ENCODE assay signal across 8 mouse cellular contexts in the genomic region with DNA sequence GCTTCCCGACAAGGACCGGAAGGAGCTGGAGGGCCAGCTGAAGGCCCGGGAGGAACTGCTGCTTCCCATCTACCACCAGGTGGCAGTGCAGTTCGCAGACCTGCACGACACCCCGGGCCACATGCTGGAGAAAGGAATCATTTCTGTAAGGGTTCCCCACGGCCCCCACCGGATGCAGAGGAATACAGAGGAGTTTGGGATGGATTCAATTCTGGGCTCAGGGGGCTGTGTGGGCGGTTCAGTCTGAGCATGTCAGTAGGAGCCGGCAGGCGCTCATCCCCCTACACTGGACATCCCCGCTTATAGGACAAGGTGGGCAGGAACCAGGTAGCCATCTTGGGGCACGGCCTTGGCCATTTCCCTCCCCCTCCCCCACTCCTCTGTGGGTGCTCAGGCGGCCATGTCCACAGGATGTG. TPM values are rescaled to one million over a fixed set of nuclear protein-coding genes. Genes with fewer than 3 reads are reported as not detected.
DNase-seq lines count a peak whose midpoint lies in the region; ATAC-seq and TF ChIP-seq lines count a peak whose summit lies in the region.

No protein-coding gene starts in this region.

- H3K9ac ChIP-seq in CH12.LX (ENCODE audit: insufficient read depth, low read depth), result no peak overlapping the region
- no peak overlapping the region for H3K9ac ChIP-seq in forebrain, embryonic 11.5 days (ENCODE audit: low read length)

- DNase-seq in CH12.LX (ENCODE audit: extremely low read depth), result peak; percentile 90
- peak; percentile 89 for DNase-seq in brain, embryonic 14.5 days (ENCODE audit: low read depth)
- DNase-seq in forebrain, embryonic 11.5 days (ENCODE audit: low spot score), result peak; percentile 89
- peak; percentile 76 to 86 for DNase-seq in heart, postnatal 10 days
- DNase-seq in kidney, postnatal 4 days, result peak; percentile 87 to 90
- DNase-seq in lung, adult 2 months, result peak; percentile 67
- peak; percentile 36 for DNase-seq in ovary, postnatal 10 days (ENCODE audit: low spot score)
- peak; percentile 31 to 73 for DNase-seq in thymus, postnatal 10 days (ENCODE audit: low spot score in 2 of 2)

- H3K4me3 ChIP-seq in CH12.LX (replicated peaks in 1 of 3; ENCODE audit: low read depth in 2 of 3, low read length in 2 of 3, poor library complexity in 1 of 3), result peak overlapping the region; percentile 30 to 79 (median 38)
- H3K4me3 ChIP-seq in forebrain, embryonic 11.5 days (ENCODE audit: low read depth, low read length), result no peak overlapping the region
- H3K4me3 ChIP-seq in lung, adult 2 months (replicated peaks; ENCODE audit: extremely low read depth, low read depth, low read length), result no peak overlapping the region

- peaks cover 8 to 26% of the 10 kb centered on the region in 2 experiments for H3K4me1 ChIP-seq in CH12.LX (ENCODE audit: control insufficient read depth in 1 of 2, insufficient read depth in 2 of 2)
- H3K4me1 ChIP-seq in forebrain, embryonic 11.5 days (replicated peaks; ENCODE audit: control insufficient read depth, insufficient read depth, low read length), result no peaks in the 10 kb centered on the region
- H3K4me1 ChIP-seq in lung, adult 2 months (ENCODE audit: control insufficient read depth, insufficient read depth, low read length), result no peaks in the 10 kb centered on the region

- no peaks in the 10 kb centered on the region for H3K27me3 ChIP-seq in CH12.LX (replicated peaks)
- H3K27me3 ChIP-seq in forebrain, embryonic 11.5 days (ENCODE audit: control insufficient read depth, insufficient read depth, low read length), result no peaks in the 10 kb centered on the region

- ATAC-seq in forebrain, embryonic 11.5 days (replicated peaks; ENCODE audit: low FRiP score), result 0 out of 2 replicates have a peak, but pooled peaks have one; percentile 36

- 18% methylated on average over 14 of the region's 14 CpGs for WGBS in forebrain, embryonic 11.5 days
- WGBS in lung, adult 2 months, result 18% methylated on average over 14 of the region's 14 CpGs

- H3K4me2 ChIP-seq in CH12.LX (ENCODE audit: insufficient read depth, low read depth, poor library complexity, severe bottlenecking), result peak overlapping the region; percentile 12; the same call in 1 of the 2 replicates
- peak overlapping the region; percentile 31; the same call in 1 of the 2 replicates for H3K4me2 ChIP-seq in forebrain, embryonic 11.5 days (ENCODE audit: low read depth, low read length, severe bottlenecking)

- TF ChIP-seq POLR2A in CH12.LX (IDR thresholded peaks at IDR 0.05; ENCODE audit: low read depth, low read length), result peak; percentile 31; the same call in 1 of the 2 replicates
- TF ChIP-seq POLR2A in brain, embryonic 14.5 days (IDR thresholded peaks at IDR 0.05; ENCODE audit: borderline replicate concordance, extremely low read depth, insufficient read depth, insufficient read length, poor library complexity, severe bottlenecking), result no peak
- no peak for TF ChIP-seq POLR2A in lung, adult 2 months (IDR thresholded peaks at IDR 0.05; ENCODE audit: borderline replicate concordance, extremely low read depth, low read depth, low read length)

- intact Hi-C loops in heart, postnatal 10 days (cut with DNase I), result loop anchor here (1.0 kb wide), 1 partner anchor 61 kb away; no protein-coding TSS in a partner anchor

- in situ Hi-C loops in CH12.LX (cut with MboI; ENCODE audit: low pct_ligation_motif_present, low pct_unique_long_range_greater_than_20kb, low sequenced_read_pairs), result no loop called here

- no peaks in the 10 kb centered on the region for H3K9me3 ChIP-seq in CH12.LX (replicated peaks; ENCODE audit: low read length)
- no peaks in the 10 kb centered on the region for H3K9me3 ChIP-seq in forebrain, embryonic 11.5 days (ENCODE audit: control insufficient read depth, low read length)

- peak; percentile 56 to 92 for TF ChIP-seq CTCF in CH12.LX (conservative IDR thresholded peaks at IDR 0.05 in 1 of 2, IDR thresholded peaks at IDR 0.05 in 1 of 2; ENCODE audit: low read depth in 2 of 2, low read length in 2 of 2)
- TF ChIP-seq CTCF in brain, embryonic 14.5 days (IDR thresholded peaks at IDR 0.05; ENCODE audit: borderline replicate concordance, extremely low read depth, insufficient read depth, insufficient read length), result peak; percentile 98
- TF ChIP-seq CTCF in lung, adult 2 months (IDR thresholded peaks at IDR 0.05; ENCODE audit: insufficient read depth, low read length), result peak; percentile 82

- TF ChIP-seq RAD21 in CH12.LX (IDR thresholded peaks at IDR 0.05; ENCODE audit: low read depth, low read length), result peak; percentile 71

- no peak overlapping the region for H3K27ac ChIP-seq in CH12.LX (ENCODE audit: insufficient read depth, low read depth)
- H3K27ac ChIP-seq in forebrain, embryonic 11.5 days (ENCODE audit: low read depth, low read length), result no peak overlapping the region

- peak; percentile 22; the same call in 1 of the 2 replicates for TF ChIP-seq EP300 in CH12.LX (IDR thresholded peaks at IDR 0.05; ENCODE audit: low read length)

- H3K79me2 ChIP-seq in CH12.LX (replicated peaks; ENCODE audit: control insufficient read depth, extremely low read depth, insufficient read depth, poor library complexity, severe bottlenecking), result no peaks in the 10 kb centered on the region

- peaks cover 0 to 27% of the 10 kb centered on the region in 2 experiments for H3K36me3 ChIP-seq in CH12.LX (replicated peaks in 1 of 2; ENCODE audit: control insufficient read depth in 1 of 2, insufficient read depth in 1 of 2, low read length in 1 of 2)
- H3K36me3 ChIP-seq in forebrain, embryonic 11.5 days (ENCODE audit: control insufficient read depth, insufficient read depth, low read length), result no peaks in the 10 kb centered on the region

- dilution Hi-C loops in CH12.LX (cut with MboI; ENCODE audit: extremely low pct_ligation_motif_present, extremely low pct_unique_long_range_greater_than_20kb, low sequenced_read_pairs), result no loop called here

TF ChIP-seq in CH12.LX, 34 proteins besides CTCF, POLR2A, EP300 and RAD21 (continues in another document):
- TF ChIP-seq HCFC1 (IDR thresholded peaks at IDR 0.05; ENCODE audit: low read depth, low read length), result peak; percentile 37; the same call in 1 of the 2 replicates
- TF ChIP-seq JUND (conservative IDR thresholded peaks at IDR 0.05; ENCODE audit: low read depth, low read length), result no peak
- peak; percentile 69 for TF ChIP-seq CHD2 (IDR thresholded peaks at IDR 0.05; ENCODE audit: low read length)
- TF ChIP-seq MAX (IDR thresholded peaks at IDR 0.05; ENCODE audit: low read length), result peak; percentile 90
- peak; percentile 35; the same call in 1 of the 2 replicates for TF ChIP-seq ETS1 (conservative IDR thresholded peaks at IDR 0.05; ENCODE audit: low read depth, low read length)
- peak; percentile 19; the same call in 1 of the 2 replicates for TF ChIP-seq ZC3H11A (IDR thresholded peaks at IDR 0.05; ENCODE audit: low read depth, low read length)
- no peak for TF ChIP-seq TBP (conservative IDR thresholded peaks at IDR 0.05; ENCODE audit: low read depth, low read length)
- TF ChIP-seq ZMIZ1 (IDR thresholded peaks at IDR 0.05; ENCODE audit: low read depth, low read length), result no peak
- TF ChIP-seq ELF1 (IDR thresholded peaks at IDR 0.05; ENCODE audit: low read depth, low read length), result peak; percentile 74; the same call in 1 of the 2 replicates
- TF ChIP-seq MAFK (IDR thresholded peaks at IDR 0.05; ENCODE audit: insufficient replicate concordance, low read length), result no peak
- TF ChIP-seq TCF12 (IDR thresholded peaks at IDR 0.05; ENCODE audit: low read depth, low read length), result peak; percentile 63; the same call in 1 of the 2 replicates
- TF ChIP-seq MYC (IDR thresholded peaks at IDR 0.05; ENCODE audit: low read depth, low read length), result peak; percentile 91
- no peak for TF ChIP-seq NRF1 (IDR thresholded peaks at IDR 0.05; ENCODE audit: low read depth, low read length)
- no peak for TF ChIP-seq CHD1 (IDR thresholded peaks at IDR 0.05; ENCODE audit: low read depth, low read length)
- 0 out of 2 replicates have a peak, but pooled peaks have one; percentile 31 for TF ChIP-seq MEF2A (IDR thresholded peaks at IDR 0.05; ENCODE audit: borderline replicate concordance, low read depth, low read length)
- TF ChIP-seq SIN3A (IDR thresholded peaks at IDR 0.05; ENCODE audit: low read length), result peak; percentile 73
- TF ChIP-seq E2F4 (IDR thresholded peaks at IDR 0.05; ENCODE audit: insufficient replicate concordance, low read depth, low read length), result no peak
- TF ChIP-seq USF1 (IDR thresholded peaks at IDR 0.05; ENCODE audit: low read depth, low read length), result no peak
- TF ChIP-seq MAZ (IDR thresholded peaks at IDR 0.05; ENCODE audit: low read depth, low read length), result no peak
- TF ChIP-seq BHLHE40 (IDR thresholded peaks at IDR 0.05; ENCODE audit: low read depth, low read length), result peak; percentile 47
- TF ChIP-seq UBTF (IDR thresholded peaks at IDR 0.05; ENCODE audit: low read depth, low read length), result no peak
- TF ChIP-seq KAT2A (IDR thresholded peaks at IDR 0.05; ENCODE audit: insufficient replicate concordance, low read length), result no peak
- TF ChIP-seq MXI1 (IDR thresholded peaks at IDR 0.05; ENCODE audit: low read depth, low read length), result peak; percentile 81; the same call in 1 of the 2 replicates
- no peak for TF ChIP-seq ZNF384 (IDR thresholded peaks at IDR 0.05; ENCODE audit: low read depth, low read length)
- no peak; the same call in 1 of the 2 replicates for TF ChIP-seq RCOR1 (conservative IDR thresholded peaks at IDR 0.05; ENCODE audit: low read depth, low read length)
- TF ChIP-seq JUN (IDR thresholded peaks at IDR 0.05; ENCODE audit: insufficient read depth, low read depth, low read length), result no peak
- no peak for TF ChIP-seq GABPA (IDR thresholded peaks at IDR 0.05; ENCODE audit: insufficient replicate concordance, low read depth, low read length)

RNA-seq across cellular contexts. Expression of gene Foxn4, which starts 25.4 kb away (rescaled TPM):
- total RNA-seq in CH12.LX (2012; rRNA removed) (not detected in 2 replicates), CH12.LX (2014; rRNA removed) (not detected in 2 replicates)
- 0.23 and 0.34 TPM in 2 replicates for polyA plus RNA-seq in CH12.LX (2012; ENCODE audit: insufficient read length, low read depth)
- polyA plus RNA-seq in brain, embryonic 14.5 days (2012; rRNA removed), result 0.68 and 1.1 TPM in 2 replicates
- 0.25 and 0.60 TPM in 2 replicates for polyA plus RNA-seq in forebrain, embryonic 11.5 days (2014; fragmentation: Nextera tagmentation; extraction: Ambion mirVana)
- not detected for total RNA-seq in heart, postnatal 10 days (2021)
- polyA plus RNA-seq in lung, adult 2 months (2012; rRNA removed), result 1.1 and 1.2 TPM in 2 replicates

RNA-seq across cellular contexts. Expression of gene Myo1h, which starts 40.8 kb away (rescaled TPM):
- total RNA-seq in CH12.LX (2012; rRNA removed), result 3.9 and 4.4 TPM in 2 replicates
- total RNA-seq in CH12.LX (2014; rRNA removed), result 1.1 and 1.3 TPM in 2 replicates
- polyA plus RNA-seq in CH12.LX (2012; ENCODE audit: insufficient read length, low read depth), result 1.8 and 2.6 TPM in 2 replicates
- 0.37 and 0.47 TPM in 2 replicates for polyA plus RNA-seq in brain, embryonic 14.5 days (2012; rRNA removed)
- polyA plus RNA-seq in forebrain, embryonic 11.5 days (2014; fragmentation: Nextera tagmentation; extraction: Ambion mirVana), result 0.91 and 0.97 TPM in 2 replicates
- under 1 TPM in 1 of 2 experiments, not detected in 1; 0.29 TPM for total RNA-seq in heart, postnatal 10 days (2021)
- polyA plus RNA-seq in lung, adult 2 months (2012; rRNA removed), result 2.1 and 2.8 TPM in 2 replicates

Comparison
In these comparisons a context has a peak if more than half of its experiments do, and no peak if none do; other contexts are left out.
1. DNase-seq: peak in every context shown above with its lines; median percentile 90 in CH12.LX; 89 in brain, embryonic 14.5 days; 89 in forebrain, embryonic 11.5 days; 88 in kidney, postnatal 4 days; 81 in heart, postnatal 10 days; 67 in lung, adult 2 months; 52 in thymus, postnatal 10 days; 36 in ovary, postnatal 10 days.
2. H3K4me3 ChIP-seq: peak in CH12.LX (3 of 3); none in forebrain, embryonic 11.5 days (single experiment) and lung, adult 2 months (single experiment).
3. Peak in every context shown above with its lines, with median percentiles within 50 percentile points of each other: CTCF ChIP-seq.